Mouse (Mus musculus): ENCODE data around the gene Sumo2.

DNA sequence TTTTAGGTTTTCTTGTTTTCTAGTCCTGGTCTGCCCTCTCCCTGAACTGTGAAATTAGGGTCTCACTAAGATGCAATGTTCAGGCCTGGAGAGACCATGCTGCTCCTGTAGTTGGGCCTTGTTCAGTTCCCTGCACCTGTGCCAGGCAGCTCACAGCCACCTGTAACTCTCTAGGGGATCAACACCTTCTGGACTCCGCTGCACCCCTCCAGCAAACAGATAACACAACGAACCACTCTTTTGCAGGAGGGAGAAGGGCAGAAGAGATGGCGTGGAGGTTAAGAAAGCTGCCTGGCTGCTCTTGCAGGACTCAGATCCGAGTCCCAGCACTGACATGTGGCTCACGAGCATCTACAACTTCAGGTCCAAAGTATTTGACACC lies 25.6 kb downstream of the Sumo2 start:
- TF ChIP-seq SMC3 (IDR thresholded peaks at IDR 0.05; ENCODE audit: low read depth, low read length) (no peak), CTCF (IDR thresholded peaks at IDR 0.05 in 2 of 3, conservative IDR thresholded peaks at IDR 0.05 in 1 of 3; ENCODE audit: control insufficient read depth in 1 of 3, insufficient read depth in 1 of 3, low read depth in 2 of 3, low read length in 3 of 3, poor library complexity in 1 of 3, severe bottlenecking in 1 of 3) (no peak), POLR2A (IDR thresholded peaks at IDR 0.05; ENCODE audit: control insufficient read depth in 1 of 2, insufficient read depth in 1 of 2, low read depth in 1 of 2, low read length in 2 of 2, poor library complexity in 1 of 2) (no peak), E2F4 (IDR thresholded peaks at IDR 0.05; ENCODE audit: borderline replicate concordance, low read depth, low read length) (no peak), RCOR1 (IDR thresholded peaks at IDR 0.05; ENCODE audit: low read depth, low read length) (no peak), GATA1 (IDR thresholded peaks at IDR 0.05; ENCODE audit: low read depth, low read length) (no peak), MAFK (IDR thresholded peaks at IDR 0.05; ENCODE audit: borderline replicate concordance, low read depth, low read length) (no peak), GABPA (IDR thresholded peaks at IDR 0.05; ENCODE audit: low read depth, low read length) (no peak), HCFC1 (IDR thresholded peaks at IDR 0.05; ENCODE audit: low read depth, low read length) (no peak)

Data from MEL (cell line).